Mouse (Mus musculus) cerebellum, adult 9-10 months (tissue): Measurements from ENCODE around the gene Gm10024.
"Not testable (repeated sequence)": the region's sequence is repeated elsewhere in the genome, so short reads cannot be mapped to it uniquely, and the experiment has no call there.

Source experiments
- DNase-seq: peaks from one replicate; pipeline ENCODE4 v3.0.0; 2022

Gm10024 gene

GRCm38 (mm10) chr10:77711157-77711556, at the start of gene Gm10024:
Gene Gm10024 (plus strand): TSS chr10:77711457.
- not testable (repeated sequence) for DNase-seq

GRCm38 (mm10) chr10:77663949-77664665, 47.1 kb upstream of the Gm10024 start:
- DNase-seq, result no peak

GRCm38 (mm10) chr10:77666342-77666741, 44.9 kb upstream of the Gm10024 start:
- DNase-seq, result no peak

GRCm38 (mm10) chr10:77667402-77667801, 43.9 kb upstream of the Gm10024 start:
- no peak for DNase-seq

GRCm38 (mm10) chr10:77670710-77671109, 40.5 kb upstream of the Gm10024 start:
- no peak for DNase-seq

- no peak for DNase-seq
Observed at GRCm38 (mm10) chr10:77671519-77671918, 39.7 kb upstream of the Gm10024 start.

GRCm38 (mm10) chr10:77673765-77674164, 37.5 kb upstream of the Gm10024 start:
- DNase-seq, result no peak

GRCm38 (mm10) chr10:77677562-77677961, 33.7 kb upstream of the Gm10024 start:
- DNase-seq, result no peak

GRCm38 (mm10) chr10:77682994-77683393, 28.3 kb upstream of the Gm10024 start:
- no peak for DNase-seq

GRCm38 (mm10) chr10:77684181-77684580, 27.1 kb upstream of the Gm10024 start:
- DNase-seq, result no peak

GRCm38 (mm10) chr10:77685895-77686664, 25.2 kb upstream of the Gm10024 start, which contains the start of gene Tspear:
Gene Tspear (plus strand): TSS chr10:77686569.
- no peak for DNase-seq

GRCm38 (mm10) chr10:77687021-77687420, 24.2 kb upstream of the Gm10024 start:
- DNase-seq, result no peak

- not testable (repeated sequence) for DNase-seq
Observed at GRCm38 (mm10) chr10:77690356-77690807, 20.9 kb upstream of the Gm10024 start, which contains the start of gene Gm19402. Gene Gm19402 (minus strand): TSS chr10:77690757.

- DNase-seq, result no peak
Observed at GRCm38 (mm10) chr10:77697133-77697532, 14.1 kb upstream of the Gm10024 start, which contains the start of gene Gm9508. Gene Gm9508 (minus strand): TSS chr10:77697233.

GRCm38 (mm10) chr10:77706326-77706725, 4.9 kb upstream of the Gm10024 start, which contains the start of gene Gm10272:
Gene Gm10272 (plus strand): TSS chr10:77706626.
- no peak for DNase-seq

GRCm38 (mm10) chr10:77709831-77710230, 1.4 kb upstream of the Gm10024 start:
- DNase-seq, result no peak

GRCm38 (mm10) chr10:77713734-77714133, 2.5 kb downstream of the Gm10024 start:
- DNase-seq, result no peak

- DNase-seq, result no peak
Observed at GRCm38 (mm10) chr10:77715507-77715906, 4.2 kb downstream of the Gm10024 start, which contains the start of gene Gm10142. Gene Gm10142 (plus strand): TSS chr10:77715807.

GRCm38 (mm10) chr10:77720299-77720698, 9.0 kb downstream of the Gm10024 start, which contains the start of gene Krtap12-1:
Gene Krtap12-1 (plus strand): TSS chr10:77720599.
- DNase-seq, result not testable (repeated sequence)

- DNase-seq, result no peak
Observed at GRCm38 (mm10) chr10:77724855-77725254, 13.6 kb downstream of the Gm10024 start.

- DNase-seq, result peak; percentile 6
Observed at GRCm38 (mm10) chr10:77726186-77726585, 14.9 kb downstream of the Gm10024 start, which contains the start of gene Gm10100. Gene Gm10100 (plus strand): TSS chr10:77726486.

- DNase-seq, result no peak
Observed at GRCm38 (mm10) chr10:77728280-77728679, 17.0 kb downstream of the Gm10024 start.

- no peak for DNase-seq
Observed at GRCm38 (mm10) chr10:77729241-77729640, 18.0 kb downstream of the Gm10024 start.
